Mouse (Mus musculus) intestine, embryonic 14.5 days (tissue): ENCODE data around the gene Hoxa6. TPM values are rescaled to one million over a fixed set of nuclear protein-coding genes. Genes with fewer than 3 reads are reported as not detected.

Source experiments
- ATAC-seq: fragments of 200-750 bp; cut with Nextera tagmentation; replicated peaks from 2 replicates; pipeline ENCODE4 v1.8.0; 2017; ENCODE audit warnings: low read depth, moderate number of reproducible peaks, moderate TSS enrichment, moderate library complexity; ENCODE audit not compliant: low FRiP score, low TSS enrichment
- DNase-seq: peaks from one replicate; pipeline ENCODE4 v3.0.0-alpha.2; 2018; ENCODE audit warnings: low spot score
- H3K27ac ChIP-seq: fragments of 300-500 bp; sonication (generic); 2 replicates; pipeline ENCODE4 v1.5.1; 2014; ENCODE audit warnings: low read depth, mild to moderate bottlenecking, control low read depth
- H3K27me3 ChIP-seq: fragments of 300-500 bp; sonication (generic); replicated peaks from 2 replicates; pipeline ENCODE4 v1.6.1; 2014; ENCODE audit warnings: low read length, control low read depth; ENCODE audit not compliant: control insufficient read depth, insufficient read depth
- H3K36me3 ChIP-seq: fragments of 300-500 bp; sonication (generic); 2 replicates; pipeline ENCODE4 v1.6.1; 2014; ENCODE audit warnings: low read length, control low read depth; ENCODE audit not compliant: control insufficient read depth, insufficient read depth
- H3K4me1 ChIP-seq: fragments of 300-500 bp; sonication (generic); replicated peaks from 2 replicates; pipeline ENCODE4 v1.6.1; 2014; ENCODE audit warnings: low read length, control low read depth, mixed read lengths; ENCODE audit not compliant: control insufficient read depth, insufficient read depth
- H3K4me2 ChIP-seq: fragments of 300-500 bp; sonication (generic); 2 replicates; pipeline ENCODE4 v1.6.1; 2014; ENCODE audit warnings: low read length
- H3K4me3 ChIP-seq: fragments of 300-500 bp; sonication (generic); 2 replicates; pipeline ENCODE4 v1.5.1; 2014; ENCODE audit warnings: low read depth, low read length, control low read depth, mixed read lengths
- H3K9ac ChIP-seq: fragments of 300-500 bp; sonication (generic); 2 replicates; pipeline ENCODE4 v1.6.1; 2014; ENCODE audit warnings: mild to moderate bottlenecking, low read length
- H3K9me3 ChIP-seq: fragments of 300-500 bp; sonication (generic); 2 replicates; pipeline ENCODE4 v1.6.1; 2016; ENCODE audit warnings: low read length, control low read depth; ENCODE audit not compliant: control insufficient read depth
- WGBS: fragments of 180-500 bp; shearing (Covaris S2); extraction: QIAGEN DNeasy Blood & Tissue Kit; methylation state at CpG from one replicate; pipeline ENCODE4 v1.1.7; 2014; 5-methylcytosine and 5-hydroxymethylcytosine counted together
- polyA plus RNA-seq: library from polyadenylated mRNA; unstranded; fragments of >200 nt; fragmentation: Nextera tagmentation; extraction: Ambion mirVana; gene quantifications from 2 replicates; pipeline ENCODE4 v1.2.1, GENCODE M21; 2014

Gene Hoxa6
- polyA plus RNA-seq, 1 experiment from 2014 or later, result 2.5 TPM

DNA sequence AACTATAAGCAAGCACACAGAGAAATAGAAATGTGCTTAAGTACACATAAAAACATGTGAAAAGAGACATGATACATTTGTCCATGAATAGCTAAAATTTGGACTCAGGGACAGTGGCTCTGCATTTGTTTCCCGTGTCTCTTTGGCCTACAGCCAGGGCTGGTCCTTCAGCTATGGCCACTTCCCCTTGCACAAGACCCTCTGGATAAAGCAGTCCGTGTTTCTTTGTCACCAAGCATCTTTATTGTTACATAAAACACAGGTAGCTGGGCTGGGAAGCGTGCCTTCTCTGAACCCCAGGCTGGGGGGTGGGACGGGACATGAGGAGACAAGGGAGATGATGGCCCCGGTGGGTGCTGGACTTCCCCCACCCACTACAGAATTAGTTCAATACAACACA is 5.7 kb upstream of the Hoxa6 start:
- Histone ChIP-seq H3K27me3 (peaks cover 87% of the 10 kb centered on the region), H3K4me2 (0 out of 2 replicates have a peak overlapping the region, but pooled peaks have one; percentile 78), H3K4me1 (peaks cover 23% of the 10 kb centered on the region; the same call in 1 of the 2 replicates), H3K36me3 (no peaks in the 10 kb centered on the region), H3K9ac (no peak overlapping the region), H3K4me3 (0 out of 2 replicates have a peak overlapping the region, but pooled peaks have one; percentile 64), H3K27ac (no peak overlapping the region), H3K9me3 (no peaks in the 10 kb centered on the region)
- DNase-seq (no peak), ATAC-seq (no peak)
- 47% methylated on average over 5 of the region's 5 CpGs for WGBS

DNA sequence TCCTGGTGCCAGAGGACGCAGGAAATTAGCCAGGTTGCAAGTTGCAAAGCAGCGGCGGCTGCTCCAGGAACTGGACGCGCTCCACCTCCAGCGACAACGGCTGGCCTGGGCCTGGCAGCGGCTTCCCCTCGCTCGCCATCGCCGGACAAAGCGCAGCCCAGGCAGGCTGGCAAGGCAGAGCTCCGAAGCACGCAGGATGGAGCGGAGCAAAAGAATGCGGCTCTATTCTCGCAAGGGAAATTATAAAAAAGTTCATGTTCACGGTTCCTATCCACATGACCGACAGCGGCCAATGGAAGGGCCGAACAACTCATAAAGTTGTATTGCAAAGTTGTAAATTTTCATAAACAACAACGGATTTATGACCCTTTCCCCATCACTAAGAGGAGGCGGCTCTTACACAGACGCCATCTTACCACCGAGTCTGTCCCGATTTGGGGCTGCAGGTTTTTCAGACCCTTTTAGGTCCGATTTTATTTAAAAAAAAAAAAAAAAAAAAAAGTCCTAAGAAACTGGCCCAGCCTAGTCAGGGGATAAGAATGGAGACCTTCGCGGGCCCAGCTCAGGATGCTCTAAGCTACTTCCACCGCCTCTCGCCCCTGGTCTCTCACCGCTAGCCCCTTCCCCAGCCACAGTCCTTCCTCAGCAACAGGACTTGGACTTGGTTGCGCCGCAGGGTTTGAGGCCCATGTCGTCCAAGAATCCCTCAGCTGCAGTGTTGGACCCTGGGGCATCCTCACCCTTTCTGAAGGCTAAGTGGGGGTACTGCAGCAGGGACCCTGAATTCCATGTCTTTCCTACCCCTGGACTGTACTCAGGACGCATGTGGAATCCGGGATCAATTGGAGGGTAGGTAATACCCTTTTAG is 4.8 kb upstream of the Hoxa6 start, which contains the start of the genes Hoxa3 and Gm28308:
TSS of gene Hoxa3 (minus strand) at position 218 of the 868 bp plus-strand sequence.
TSS of gene Gm28308 (minus strand) at position 221 of the 868 bp plus-strand sequence.
- peak within 1 kb of the TSS; percentile 69 for H3K9ac ChIP-seq
- WGBS, result 5% methylated on average over 38 of the region's 38 CpGs
- H3K4me3 ChIP-seq, result peak within 1 kb of the TSS; percentile 64
- H3K4me1 ChIP-seq, result peaks cover 30% of the 10 kb centered on the region
- peak; percentile 36; the same call in 1 of the 2 replicates for ATAC-seq
- peak within 1 kb of the TSS; percentile 78 for H3K4me2 ChIP-seq
- H3K27ac ChIP-seq, result peak within 1 kb of the TSS; percentile 87
- no peaks in the 10 kb centered on the region for H3K36me3 ChIP-seq
- H3K9me3 ChIP-seq, result no peaks in the 10 kb centered on the region
- peak; percentile 78 for DNase-seq
- H3K27me3 ChIP-seq, result peaks cover 86% of the 10 kb centered on the region

DNA sequence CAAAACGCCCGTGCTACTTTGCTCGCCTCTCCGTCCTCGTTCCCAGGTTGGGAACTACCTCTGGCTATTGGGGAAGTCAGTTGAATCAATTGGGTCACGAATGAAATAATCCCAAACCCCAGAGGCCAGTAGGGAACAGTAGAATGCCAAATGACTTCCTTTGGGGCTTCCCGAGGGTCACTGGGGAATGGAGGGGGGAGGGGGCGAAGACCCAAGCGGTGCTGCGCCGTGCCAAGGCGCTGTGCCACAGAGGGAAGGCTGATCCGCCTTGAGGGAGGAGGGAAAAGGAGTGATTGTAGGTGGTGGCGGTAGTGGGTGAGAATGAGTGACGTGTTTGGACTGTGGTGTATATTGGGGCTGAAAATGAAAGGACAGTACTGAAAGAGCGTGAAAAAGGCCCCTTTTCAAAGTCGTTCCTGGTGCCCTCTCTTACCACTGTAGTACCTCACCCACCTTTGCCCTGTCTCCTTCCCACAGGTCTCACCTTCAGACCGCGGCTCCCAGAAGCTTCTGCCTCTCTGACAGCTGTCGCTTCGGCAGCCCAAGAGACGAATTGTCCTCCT is 4.1 kb upstream of the Hoxa6 start:
- WGBS, result 5% methylated on average over 22 of the region's 22 CpGs
- peak overlapping the region; percentile 87 for H3K27ac ChIP-seq
- DNase-seq (peak; percentile 75), ATAC-seq (no peak)
- H3K9me3 ChIP-seq, result no peaks in the 10 kb centered on the region
- peak overlapping the region; percentile 78 for H3K4me2 ChIP-seq
- peak overlapping the region; percentile 64 for H3K4me3 ChIP-seq
- peaks cover 81% of the 10 kb centered on the region for H3K27me3 ChIP-seq
- H3K4me1 ChIP-seq, result peaks cover 32% of the 10 kb centered on the region
- H3K36me3 ChIP-seq, result no peaks in the 10 kb centered on the region
- peak overlapping the region; percentile 69 for H3K9ac ChIP-seq

DNA sequence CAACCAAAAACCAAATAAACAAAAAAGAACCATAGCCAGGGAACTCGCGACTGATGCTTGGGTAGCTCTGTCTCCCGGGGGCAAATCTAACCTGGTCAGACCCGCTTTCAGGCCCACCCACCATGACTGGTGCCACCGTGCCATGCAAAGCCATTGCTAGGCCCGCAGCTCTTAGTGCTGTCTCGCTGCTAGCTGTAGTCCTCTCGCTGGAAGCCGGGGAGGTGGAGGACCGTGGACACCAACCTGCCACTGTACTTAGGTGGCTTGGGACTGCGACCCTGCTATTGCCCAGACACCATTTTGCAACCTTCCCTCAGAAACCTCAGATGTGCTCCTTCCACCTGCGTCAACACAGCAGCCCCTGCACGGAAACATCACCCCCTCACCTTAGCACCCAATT is 3.4 kb upstream of the Hoxa6 start:
- H3K36me3 ChIP-seq, result no peaks in the 10 kb centered on the region
- peak overlapping the region; percentile 87; the same call in 1 of the 2 replicates for H3K27ac ChIP-seq
- peaks cover 34% of the 10 kb centered on the region for H3K4me1 ChIP-seq
- H3K4me3 ChIP-seq, result peak overlapping the region; percentile 64
- H3K9ac ChIP-seq, result peak overlapping the region; percentile 69
- no peaks in the 10 kb centered on the region for H3K9me3 ChIP-seq
- peak; percentile 81 for DNase-seq
- no peak for ATAC-seq
- peak overlapping the region; percentile 78 for H3K4me2 ChIP-seq
- peaks cover 84% of the 10 kb centered on the region for H3K27me3 ChIP-seq
- WGBS, result 4% methylated on average over 13 of the region's 13 CpGs

DNA sequence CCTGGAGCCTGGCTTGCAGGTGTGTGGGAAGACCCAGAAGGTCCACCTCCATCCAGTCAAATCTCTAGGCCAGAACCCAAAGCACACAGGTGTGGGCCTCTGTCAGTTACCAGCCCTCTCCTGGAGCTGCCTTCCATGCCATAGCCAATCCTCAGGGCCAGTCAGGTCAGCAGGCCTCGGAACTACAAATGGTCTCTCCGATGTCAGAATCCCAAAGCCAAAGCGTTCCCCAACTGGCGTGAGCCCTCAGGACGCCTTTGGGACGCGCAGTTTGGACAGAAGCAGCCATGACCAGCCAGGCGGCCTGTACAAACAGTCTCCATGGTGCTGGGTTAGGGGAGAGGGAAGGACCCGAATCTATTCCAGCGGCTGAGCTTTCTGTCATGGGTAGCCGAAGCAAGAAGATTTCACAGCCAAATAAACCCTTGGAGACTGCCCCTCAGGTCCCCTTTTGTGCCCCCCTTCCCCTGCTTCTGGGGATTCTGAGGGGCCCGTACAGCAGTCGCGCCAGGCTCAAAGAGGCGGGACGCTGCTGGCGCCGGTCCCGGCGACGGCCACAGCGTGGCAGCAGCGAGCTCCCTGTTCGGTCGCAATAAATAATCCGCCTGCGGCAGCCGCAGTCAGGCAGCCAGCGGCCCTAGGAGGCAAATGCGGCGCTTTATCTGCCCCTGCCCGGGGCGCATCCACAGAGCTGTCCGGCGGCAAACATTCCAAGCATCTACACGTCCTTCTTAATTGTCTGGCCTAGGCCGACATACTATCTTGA is 2.8 kb upstream of the Hoxa6 start:
- peaks cover 38% of the 10 kb centered on the region for H3K4me1 ChIP-seq
- DNase-seq (peak; percentile 83), ATAC-seq (peak; percentile 37)
- 2% methylated on average over 37 of the region's 37 CpGs for WGBS
- no peaks in the 10 kb centered on the region for H3K36me3 ChIP-seq
- peak overlapping the region; percentile 64 for H3K4me3 ChIP-seq
- H3K9me3 ChIP-seq, result no peaks in the 10 kb centered on the region
- H3K4me2 ChIP-seq, result peak overlapping the region; percentile 78
- peak overlapping the region; percentile 87; the same call in 1 of the 2 replicates for H3K27ac ChIP-seq
- H3K9ac ChIP-seq, result peak overlapping the region; percentile 69
- peaks cover 80% of the 10 kb centered on the region for H3K27me3 ChIP-seq

DNA sequence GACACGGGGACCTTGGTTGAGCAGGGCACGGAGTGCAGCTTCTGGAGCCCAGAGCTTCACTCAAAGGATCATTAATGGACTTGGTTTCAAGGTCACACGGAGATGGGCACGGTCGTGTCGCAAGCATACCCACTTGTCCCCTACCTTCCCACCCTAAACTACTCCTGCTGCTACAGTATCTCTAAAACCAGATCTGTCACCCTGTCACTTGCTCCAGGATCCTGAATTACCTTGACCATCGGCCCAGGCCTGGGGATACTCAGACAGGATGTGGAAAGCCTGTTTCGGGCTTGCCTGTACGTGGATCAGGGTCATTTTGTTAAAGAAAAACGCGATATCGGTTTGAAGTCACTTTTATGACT is 1.1 kb upstream of the Hoxa6 start:
- 33% methylated on average over 12 of the region's 12 CpGs for WGBS
- Histone ChIP-seq H3K4me2 (peak overlapping the region; percentile 78), H3K27me3 (peaks cover 73% of the 10 kb centered on the region), H3K36me3 (0 out of 2 replicates have a peak, but pooled peaks cover 4% of the 10 kb centered on the region), H3K9me3 (no peaks in the 10 kb centered on the region), H3K27ac (no peak overlapping the region), H3K4me1 (peaks cover 41% of the 10 kb centered on the region), H3K9ac (peak overlapping the region; percentile 51), H3K4me3 (peak overlapping the region; percentile 36)
- DNase-seq, result peak; percentile 67
- no peak for ATAC-seq

DNA sequence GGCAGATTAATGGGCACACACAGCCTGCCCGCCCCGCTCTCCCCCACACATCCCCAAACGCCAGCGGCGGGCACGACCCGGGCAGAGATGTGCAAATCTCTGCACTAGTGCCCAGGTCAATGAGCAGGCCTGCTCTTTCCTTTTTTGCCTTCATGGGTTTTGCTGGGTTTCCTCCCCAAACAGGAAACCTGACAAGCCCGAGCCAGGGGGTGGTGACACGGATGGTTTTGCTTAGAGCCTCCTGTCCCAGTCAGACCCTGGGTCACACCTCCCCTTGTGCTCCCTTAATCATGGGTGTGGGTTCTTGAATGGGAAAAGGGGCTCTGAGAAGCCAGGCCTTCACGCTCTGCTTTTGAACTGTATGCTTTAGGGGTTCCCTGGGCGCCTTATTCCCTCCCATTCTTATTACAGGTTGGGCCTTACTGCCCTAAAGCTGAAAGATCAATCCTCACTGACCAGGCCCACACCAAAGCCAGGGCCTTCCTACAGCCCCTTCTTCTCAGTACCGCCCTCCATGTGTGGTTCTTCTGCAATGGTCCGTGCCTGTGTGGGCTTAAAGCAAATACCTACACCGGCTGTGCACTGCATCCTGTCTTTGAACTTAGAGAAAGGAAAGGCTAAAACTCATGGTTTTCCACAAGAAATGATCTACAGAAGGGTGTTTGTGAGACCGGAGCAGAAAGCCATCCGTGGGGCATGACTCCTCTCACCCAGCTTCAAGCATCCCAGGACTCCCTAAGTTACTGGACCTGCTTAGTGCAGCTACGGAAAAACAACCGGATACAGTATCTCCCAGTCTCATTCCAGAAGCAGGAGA is 554 bp upstream of the Hoxa6 start:
- Histone ChIP-seq H3K27me3 (peaks cover 67% of the 10 kb centered on the region), H3K27ac (peak overlapping the region; percentile 57)

More for the DNA sequence above, 554 bp upstream of the Hoxa6 start:
- Histone ChIP-seq H3K9me3 (no peaks in the 10 kb centered on the region), H3K9ac (peak overlapping the region; percentile 51), H3K36me3 (0 out of 2 replicates have a peak, but pooled peaks cover 4% of the 10 kb centered on the region), H3K4me3 (peak overlapping the region; percentile 36), H3K4me2 (peak overlapping the region; percentile 78), H3K4me1 (peaks cover 42% of the 10 kb centered on the region)
- 20% methylated on average over 18 of the region's 18 CpGs for WGBS
- DNase-seq, result peak; percentile 75
- no peak for ATAC-seq
